Mouse (Mus musculus) hematopoietic stem cell, adult 5-6 weeks (primary cell): ENCODE results near the gene Slc38a10. TPM values are rescaled to one million over a fixed set of nuclear protein-coding genes. Genes with fewer than 3 reads are reported as not detected.

Experiments used
- ATAC-seq, 2 experiments: fragments of 125-278 bp in 1 of 2; replicated peaks in 1 of 2; 2 replicates each; pipeline ENCODE4 v1.8.0; 2016 to 2017; ENCODE audit warnings: inconsistent platforms in 2 of 2, mild to moderate bottlenecking in 2 of 2, moderate number of reproducible peaks in 2 of 2, low read depth in 1 of 2, moderate TSS enrichment in 1 of 2; ENCODE audit not compliant: low FRiP score in 2 of 2, poor library complexity in 2 of 2, severe bottlenecking in 2 of 2, insufficient read depth in 1 of 2, low TSS enrichment in 1 of 2
- total RNA-seq: library from RNA; stranded (forward); fragments of 172-1452, 232-1000 nt; gene quantifications from 2 replicates; pipeline ENCODE4 v1.2.3, GENCODE M21; 2017

Slc38a10 gene
- total RNA-seq: 39.1 and 44.8 TPM in 2 replicates

GRCm38 (mm10) chr11:120151113-120151494 lies at the start of gene Slc38a10:
Slc38a10 (minus strand) TSS chr11:120151346.
- ATAC-seq: peak; percentile 93 to 98

- no peak for ATAC-seq
Measured at GRCm38 (mm10) chr11:120200621-120201020, 49.5 kb upstream of the Slc38a10 start.

- ATAC-seq: no peak
Measured at GRCm38 (mm10) chr11:120199766-120200165, 48.6 kb upstream of the Slc38a10 start.

GRCm38 (mm10) chr11:120198831-120199230 lies 47.7 kb upstream of the Slc38a10 start:
- no peak for ATAC-seq

- no peak for ATAC-seq
Measured at GRCm38 (mm10) chr11:120190526-120191412, 39.6 kb upstream of the Slc38a10 start.

GRCm38 (mm10) chr11:120189459-120190312 lies 38.5 kb upstream of the Slc38a10 start:
- ATAC-seq: peak; percentile 93 to 95

- ATAC-seq: no peak
Measured at GRCm38 (mm10) chr11:120188481-120189441, 37.6 kb upstream of the Slc38a10 start.

GRCm38 (mm10) chr11:120188102-120188480 lies 36.9 kb upstream of the Slc38a10 start:
- no peak for ATAC-seq

- no peak for ATAC-seq
Measured at GRCm38 (mm10) chr11:120187236-120188101, 36.3 kb upstream of the Slc38a10 start.

- ATAC-seq: no peak
Measured at GRCm38 (mm10) chr11:120186821-120187235, 35.7 kb upstream of the Slc38a10 start.

- ATAC-seq: no peak
Measured at GRCm38 (mm10) chr11:120186145-120186740, 35.1 kb upstream of the Slc38a10 start.

- no peak for ATAC-seq
Measured at GRCm38 (mm10) chr11:120185316-120186141, 34.4 kb upstream of the Slc38a10 start.

GRCm38 (mm10) chr11:120184371-120185315 lies 33.5 kb upstream of the Slc38a10 start:
- ATAC-seq: no peak

- no peak for ATAC-seq
Measured at GRCm38 (mm10) chr11:120183708-120184107, 32.6 kb upstream of the Slc38a10 start.
